Mouse (Mus musculus) stomach, postnatal 0 days (tissue): ENCODE measurements at regions not wholly inside any gene's neighbourhood (a gene's known extent, or its start where the extent isn't known, plus 50 kb on each side); places are given as distances from the start of the nearest gene placed in this dataset.

ENCODE experiments used
- CTCF ChIP-seq: IDR thresholded peaks from 2 replicates; pipeline ENCODE4 v1.5.1; 2016; ENCODE audit warnings: antibody characterized with exemption, low read depth, mild to moderate bottlenecking, moderate library complexity
- EP300 ChIP-seq: optimal IDR thresholded peaks from 2 replicates; pipeline ENCODE3; 2016; ENCODE audit warnings: antibody characterized with exemption

- TF ChIP-seq CTCF: no peak
- TF ChIP-seq EP300: no peak
These were observed 173.1 kb downstream of the Qk start for GRCm38 (mm10) chr17:10146576-10146975.
